Mouse (Mus musculus) lung, embryonic 14.5 days (tissue): Measurements from ENCODE around the gene Lmna. TPM values are rescaled to one million over a fixed set of nuclear protein-coding genes. Genes with fewer than 3 reads are reported as not detected.

Experiments
- ATAC-seq: fragments of 200-750 bp; cut with Nextera tagmentation; 2 replicates; pipeline ENCODE4 v1.8.0; 2017; ENCODE audit warnings: mild to moderate bottlenecking, moderate TSS enrichment, moderate library complexity; ENCODE audit not compliant: insufficient read depth
- DNase-seq: peaks from one replicate; pipeline ENCODE4 v3.0.0-alpha.2; 2015
- H3K27ac ChIP-seq: fragments of 300-500 bp; sonication (generic); 2 replicates; pipeline ENCODE4 v1.5.1; 2014; ENCODE audit warnings: low read depth, mild to moderate bottlenecking, moderate library complexity
- H3K27me3 ChIP-seq: fragments of 300-500 bp; sonication (generic); 2 replicates; pipeline ENCODE4 v1.6.1; 2014; ENCODE audit warnings: low read length, control low read depth; ENCODE audit not compliant: insufficient read depth
- H3K36me3 ChIP-seq: fragments of 300-500 bp; sonication (generic); 2 replicates; pipeline ENCODE4 v1.6.1; 2014; ENCODE audit warnings: control low read depth; ENCODE audit not compliant: insufficient read depth
- H3K4me1 ChIP-seq: fragments of 300-500 bp; sonication (generic); 2 replicates; pipeline ENCODE4 v1.6.1; 2014; ENCODE audit warnings: antibody characterized with exemption, control low read depth; ENCODE audit not compliant: insufficient read depth
- H3K4me2 ChIP-seq: fragments of 300-500 bp; sonication (generic); 2 replicates; pipeline ENCODE4 v1.6.1; 2014; ENCODE audit warnings: mild to moderate bottlenecking
- H3K4me3 ChIP-seq: fragments of 300-500 bp; sonication (generic); 2 replicates; pipeline ENCODE4 v1.5.1; 2014; ENCODE audit warnings: low read depth, low read length
- H3K9ac ChIP-seq: fragments of 300-500 bp; sonication (generic); 2 replicates; pipeline ENCODE4 v1.6.1; 2014
- H3K9me3 ChIP-seq: fragments of 300-500 bp; sonication (generic); 2 replicates; pipeline ENCODE4 v1.6.1; 2016; ENCODE audit warnings: low read depth, low read length, control low read depth
- CTCF ChIP-seq: IDR thresholded peaks from 2 replicates; pipeline ENCODE4 v1.5.1; 2016; ENCODE audit warnings: antibody characterized with exemption, low read depth
- WGBS: fragments of 180-500 bp; shearing (Covaris S2); extraction: QIAGEN DNeasy Blood & Tissue Kit; methylation state at CpG from one replicate; pipeline ENCODE4 v1.1.7; 2014; 5-methylcytosine and 5-hydroxymethylcytosine counted together
- polyA plus RNA-seq: library from polyadenylated mRNA; unstranded; fragments of >200 nt; fragmentation: Nextera tagmentation; extraction: Ambion mirVana; gene quantifications from 2 replicates; pipeline ENCODE4 v1.2.1, GENCODE M21; 2014

The Lmna gene
- polyA plus RNA-seq, 1 experiment from 2014 or later: 70.0 TPM

- H3K27me3 ChIP-seq: no peaks in the 10 kb centered on the region
- no peak overlapping the region for H3K9ac ChIP-seq
- no peak overlapping the region for H3K4me3 ChIP-seq
- 44% methylated on average over 4 of the region's 4 CpGs for WGBS
- 0 out of 2 replicates have a peak, but pooled peaks have one; percentile 3 for TF ChIP-seq CTCF
- H3K4me1 ChIP-seq: peaks cover 28% of the 10 kb centered on the region
- H3K4me2 ChIP-seq: no peak overlapping the region
- DNase-seq: no peak
- no peaks in the 10 kb centered on the region for H3K9me3 ChIP-seq
- ATAC-seq: no peak
- H3K27ac ChIP-seq: no peak overlapping the region
- no peaks in the 10 kb centered on the region for H3K36me3 ChIP-seq
These were observed 1.8 kb upstream of the Lmna start for GRCm38 (mm10) chr3:88511559-88511958.

DNA sequence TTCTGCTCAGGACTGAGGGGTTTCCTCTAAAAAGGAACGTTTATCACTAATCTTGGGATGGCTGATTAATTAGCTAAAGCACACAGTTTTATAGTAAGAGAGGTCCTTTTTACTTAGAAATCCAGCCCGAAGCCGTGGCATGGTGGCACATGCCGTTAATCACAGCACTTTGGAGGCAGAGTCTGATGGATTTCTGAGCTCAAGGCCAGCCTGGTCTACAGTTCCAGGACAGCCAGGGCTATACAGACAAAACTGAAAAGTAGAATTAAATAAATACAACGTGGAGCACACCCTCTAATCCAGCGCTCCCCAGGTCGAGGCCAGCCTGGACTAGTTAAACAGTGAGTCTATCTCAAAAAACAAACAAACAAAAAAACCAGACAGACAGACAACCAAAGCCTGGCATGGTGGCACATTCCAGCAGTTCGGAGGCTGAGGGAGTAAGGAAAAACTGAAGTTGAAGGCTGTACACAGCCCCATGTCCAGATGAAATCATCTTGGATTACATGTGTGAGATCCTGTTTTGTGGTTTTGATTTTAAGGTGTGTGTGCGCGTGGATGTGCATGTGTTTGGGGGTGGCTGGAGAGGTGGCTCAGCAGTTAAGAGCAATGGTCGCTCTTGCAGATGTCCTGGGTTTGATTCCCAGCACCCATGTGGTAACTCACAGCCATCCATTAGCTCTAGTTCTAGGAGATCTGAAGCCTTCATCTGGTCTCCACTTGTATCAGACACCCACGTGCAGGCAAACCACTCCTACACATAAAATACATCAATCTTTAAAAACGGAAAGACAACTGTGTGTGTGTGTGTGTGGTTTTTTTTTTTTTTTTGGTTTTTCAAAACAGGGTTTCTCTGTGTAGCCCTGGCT, 899 bp upstream of the Lmna start:
- TF ChIP-seq CTCF: no peak
- Histone ChIP-seq H3K4me2 (peak overlapping the region; percentile 63), H3K4me1 (peaks cover 28% of the 10 kb centered on the region), H3K36me3 (no peaks in the 10 kb centered on the region), H3K4me3 (peak overlapping the region; percentile 32), H3K9ac (peak overlapping the region; percentile 40), H3K27me3 (no peaks in the 10 kb centered on the region), H3K27ac (peak overlapping the region; percentile 82), H3K9me3 (no peaks in the 10 kb centered on the region)
- WGBS: 41% methylated on average over 13 of the region's 13 CpGs
- DNase-seq (no peak), ATAC-seq (no peak)

DNA sequence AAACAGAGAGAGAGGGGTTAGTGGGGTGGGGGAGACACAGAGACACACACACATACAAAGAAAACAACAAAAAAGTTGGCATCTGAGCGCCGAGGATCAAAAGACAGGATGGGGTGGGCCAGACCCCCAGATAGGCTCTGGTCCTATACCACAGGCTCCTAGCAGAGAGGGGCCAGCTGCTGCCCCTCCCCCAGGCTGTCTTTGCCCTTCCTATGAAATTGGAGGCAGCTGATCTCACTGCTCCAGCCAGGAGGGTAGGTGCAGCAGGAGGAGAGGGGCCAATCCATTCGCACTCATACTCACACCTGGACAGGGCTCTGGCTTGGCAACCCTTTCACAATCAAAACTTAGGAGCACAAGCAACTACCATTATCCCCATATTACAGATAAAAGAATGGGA, 506 bp downstream of the Lmna start:
- H3K4me3 ChIP-seq: peak overlapping the region; percentile 32
- H3K36me3 ChIP-seq: no peaks in the 10 kb centered on the region
- no peak for DNase-seq
- H3K4me2 ChIP-seq: peak overlapping the region; percentile 63
- WGBS: 57% methylated on average over 3 of the region's 3 CpGs
- H3K9me3 ChIP-seq: no peaks in the 10 kb centered on the region
- H3K27me3 ChIP-seq: no peaks in the 10 kb centered on the region
- H3K27ac ChIP-seq: peak overlapping the region; percentile 82
- TF ChIP-seq CTCF: no peak
- ATAC-seq: 0 out of 2 replicates have a peak, but pooled peaks have one; percentile 0
- H3K9ac ChIP-seq: peak overlapping the region; percentile 40; the same call in 1 of the 2 replicates
- peaks cover 18% of the 10 kb centered on the region for H3K4me1 ChIP-seq

DNA sequence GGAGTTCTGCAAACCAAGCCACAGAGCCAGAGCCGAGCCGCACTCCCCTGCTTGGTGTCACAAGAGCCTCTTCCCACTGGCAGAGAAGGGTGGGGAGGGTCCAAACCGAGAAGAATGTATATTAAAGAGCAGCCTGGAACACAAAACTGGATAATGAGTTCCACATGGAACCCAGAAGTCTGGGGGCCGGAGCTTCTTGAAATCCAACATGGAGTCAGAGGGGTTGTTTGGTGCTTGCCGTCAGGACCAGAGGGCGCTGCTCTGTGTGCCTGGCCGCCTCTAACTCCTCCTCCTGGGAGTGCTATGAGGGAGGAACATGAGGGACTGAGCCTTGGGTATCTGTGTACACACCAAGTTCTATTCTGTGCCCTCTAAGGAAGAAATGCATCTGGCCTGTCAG, 4.0 kb downstream of the Lmna start:
- no peak overlapping the region for H3K27ac ChIP-seq
- ATAC-seq (no peak), DNase-seq (no peak)
- no peak for TF ChIP-seq CTCF
- no peak overlapping the region for H3K4me3 ChIP-seq
- H3K9me3 ChIP-seq: no peaks in the 10 kb centered on the region
- H3K4me1 ChIP-seq: peaks cover 15% of the 10 kb centered on the region
- H3K36me3 ChIP-seq: no peaks in the 10 kb centered on the region
- H3K4me2 ChIP-seq: no peak overlapping the region
- 39% methylated on average over 7 of the region's 7 CpGs for WGBS
- no peak overlapping the region for H3K9ac ChIP-seq
- H3K27me3 ChIP-seq: no peaks in the 10 kb centered on the region

- Histone ChIP-seq H3K4me2 (no peak overlapping the region), H3K9ac (no peak overlapping the region), H3K4me1 (peaks cover 13% of the 10 kb centered on the region; the same call in 1 of the 2 replicates), H3K9me3 (no peaks in the 10 kb centered on the region), H3K36me3 (no peaks in the 10 kb centered on the region), H3K27ac (no peak overlapping the region), H3K4me3 (no peak overlapping the region), H3K27me3 (no peaks in the 10 kb centered on the region)
- ATAC-seq (no peak), DNase-seq (no peak)
- TF ChIP-seq CTCF: no peak
- WGBS: 68% methylated on average over 6 of the region's 6 CpGs
These were observed 4.7 kb downstream of the Lmna start for GRCm38 (mm10) chr3:88505081-88505480.

GRCm38 (mm10) chr3:88503881-88504746, 5.6 kb downstream of the Lmna start:
- 48% methylated on average over 8 of the region's 8 CpGs for WGBS
- H3K36me3 ChIP-seq: no peaks in the 10 kb centered on the region
- no peak for DNase-seq
- TF ChIP-seq CTCF: no peak
- H3K4me3 ChIP-seq: no peak overlapping the region
- ATAC-seq: no peak
- H3K4me1 ChIP-seq: peaks cover 9% of the 10 kb centered on the region; the same call in 1 of the 2 replicates
- H3K27me3 ChIP-seq: no peaks in the 10 kb centered on the region
- peak overlapping the region; percentile 100; the same call in 1 of the 2 replicates for H3K4me2 ChIP-seq
- no peak overlapping the region for H3K9ac ChIP-seq
- peak overlapping the region; percentile 82; the same call in 1 of the 2 replicates for H3K27ac ChIP-seq
- H3K9me3 ChIP-seq: no peaks in the 10 kb centered on the region
